Mouse (Mus musculus): Measurements from ENCODE around the gene Upf3b. TPM values are rescaled to one million over a fixed set of nuclear protein-coding genes. Genes with fewer than 3 reads are reported as not detected.

Upf3b gene
- total and polyA plus RNA-seq, 3 experiments, result 2.6 to 6.7 (median 6.6) TPM

GRCm38 (mm10) chrX:37048066-37048889, 61.8 kb downstream of the Upf3b start, which contains the start of gene Sowahd:
Gene Sowahd (plus strand): TSS chrX:37048845.
- WGBS, result 22% methylated on average over 34 of the region's 38 CpGs
- no peaks in the 10 kb centered on the region for H3K79me2 ChIP-seq (replicated peaks; ENCODE audit: control insufficient read depth, insufficient read depth, low read length)
- TF ChIP-seq POLR2A (IDR thresholded peaks at IDR 0.05; ENCODE audit: insufficient read depth, low read depth, low read length) (no peak), CTCF (IDR thresholded peaks at IDR 0.05) (no peak), EP300 (IDR thresholded peaks at IDR 0.05; ENCODE audit: insufficient read depth, low read depth, low read length) (no peak)
- H3K4me3 ChIP-seq, result no peak within 1 kb of the TSS; the same call in 1 of the 2 replicates
- peak in 1 of 2 experiments; percentile 2 for DNase-seq
- intact Hi-C loops (cut with DNase I), result no loop called here
- no peak within 1 kb of the TSS for H3K9ac ChIP-seq (ENCODE audit: low read depth, low read length)
- no peak within 1 kb of the TSS for H3K27ac ChIP-seq
- H3K36me3 ChIP-seq (ENCODE audit: control insufficient read depth, insufficient read depth, low read length), result no peaks in the 10 kb centered on the region
- peaks cover 10% of the 10 kb centered on the region for H3K27me3 ChIP-seq (ENCODE audit: control insufficient read depth, insufficient read depth, low read length)
- no peaks in the 10 kb centered on the region for H3K4me1 ChIP-seq (ENCODE audit: control insufficient read depth, insufficient read depth, low read length)

DNA sequence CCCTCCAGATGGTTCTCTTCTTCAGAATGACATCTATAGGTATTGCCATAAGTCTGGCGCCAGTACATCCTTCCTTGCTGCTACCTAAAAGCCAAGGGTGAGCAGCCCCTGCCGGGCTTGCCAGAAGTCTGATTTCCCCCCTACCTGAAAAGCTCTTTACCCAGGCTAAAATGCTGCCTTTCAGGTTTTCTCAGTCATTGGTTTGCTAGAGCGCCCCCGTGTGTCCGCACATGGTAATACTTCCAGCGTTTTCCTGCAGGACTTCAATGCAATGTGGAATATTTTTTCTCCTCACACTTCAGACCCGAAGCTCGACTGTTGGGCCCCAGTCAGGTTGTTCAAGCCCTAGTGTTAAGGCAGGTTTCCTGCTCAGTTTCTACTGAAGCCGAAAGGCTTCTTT, 67.4 kb downstream of the Upf3b start:
- H3K27me3 ChIP-seq (ENCODE audit: control insufficient read depth, insufficient read depth, low read length), result no peaks in the 10 kb centered on the region
- WGBS, result 18% methylated on average over 9 of the region's 9 CpGs
- no peaks in the 10 kb centered on the region for H3K79me2 ChIP-seq (replicated peaks; ENCODE audit: control insufficient read depth, insufficient read depth, low read length)
- DNase-seq, result peak; percentile 11 to 56
- intact Hi-C loops (cut with DNase I), result no loop called here
- H3K4me1 ChIP-seq (ENCODE audit: control insufficient read depth, insufficient read depth, low read length), result no peaks in the 10 kb centered on the region
- TF ChIP-seq CTCF (IDR thresholded peaks at IDR 0.05) (peak; percentile 80), POLR2A (IDR thresholded peaks at IDR 0.05; ENCODE audit: insufficient read depth, low read depth, low read length) (no peak)
- no peak overlapping the region for H3K9ac ChIP-seq (ENCODE audit: low read depth, low read length)
- no peaks in the 10 kb centered on the region for H3K36me3 ChIP-seq (ENCODE audit: control insufficient read depth, insufficient read depth, low read length)
- no peak overlapping the region for H3K4me3 ChIP-seq
- H3K27ac ChIP-seq, result no peak overlapping the region

Other genes starting within 250 kb of the Upf3b start
- gene Ube2a, start 236.4 kb downstream of the Upf3b start, total RNA-seq (2021), result 10 to 100 TPM; 62.6 to 76.5 TPM
- 39.4 and 65.7 TPM in 2 replicates for gene Ube2a, start 236.4 kb downstream of the Upf3b start, polyA plus RNA-seq (2012; rRNA removed)
- 10 to 100 TPM; 15.7 to 17.4 TPM for gene C330007P06Rik, start 236.2 kb downstream of the Upf3b start, total RNA-seq (2021)
- gene C330007P06Rik, start 236.2 kb downstream of the Upf3b start, polyA plus RNA-seq (2012; rRNA removed), result 7.4 and 9.7 TPM in 2 replicates
- 1 to 10 TPM; 3.0 to 3.3 TPM for gene Nkrf, start 207.4 kb downstream of the Upf3b start, total RNA-seq (2021)
- gene Nkrf, start 207.4 kb downstream of the Upf3b start, polyA plus RNA-seq (2012; rRNA removed), result 0.74 and 1.6 TPM in 2 replicates
- 1 to 10 TPM; 5.5 to 6.9 TPM for gene Sept6, start 118.5 kb downstream of the Upf3b start, total RNA-seq (2021)
- gene Sept6, start 118.5 kb downstream of the Upf3b start, polyA plus RNA-seq (2012; rRNA removed), result 3.8 and 4.0 TPM in 2 replicates
- gene Sowahd, start 61.5 kb downstream of the Upf3b start, total RNA-seq (2021), result not detected
- not detected in 2 replicates for gene Sowahd, start 61.5 kb downstream of the Upf3b start, polyA plus RNA-seq (2012; rRNA removed)
- gene Rpl39, start 24.9 kb downstream of the Upf3b start, total RNA-seq (2021), result 100 to 1,000 TPM; 289 to 325 TPM
- gene Rpl39, start 24.9 kb downstream of the Upf3b start, polyA plus RNA-seq (2012; rRNA removed), result 57.3 and 86.8 TPM in 2 replicates
- 1 to 10 TPM; 8.8 TPM for gene Nkap, start 16.5 kb upstream of the Upf3b start, total RNA-seq (2021)
- gene Nkap, start 16.5 kb upstream of the Upf3b start, polyA plus RNA-seq (2012; rRNA removed), result 1.6 and 3.0 TPM in 2 replicates
- not detected for gene Akap14, start 58.5 kb upstream of the Upf3b start, total RNA-seq (2021)
- gene Akap14, start 58.5 kb upstream of the Upf3b start, polyA plus RNA-seq (2012; rRNA removed), result 0.08 TPM in 1 of 2 replicates, not detected in the other
- gene Ndufa1, start 80.8 kb upstream of the Upf3b start, total RNA-seq (2021), result 100 to 1,000 TPM; 816 to 925 TPM
- gene Ndufa1, start 80.8 kb upstream of the Upf3b start, polyA plus RNA-seq (2012; rRNA removed), result 1,094 and 1,413 TPM in 2 replicates
- gene Rnf113a1, start 80.9 kb upstream of the Upf3b start, total RNA-seq (2021), result 1 to 10 TPM; 1.8 to 2.2 TPM
- 1.5 TPM in 2 replicates for gene Rnf113a1, start 80.9 kb upstream of the Upf3b start, polyA plus RNA-seq (2012; rRNA removed)
- gene Gm9, start 100.7 kb upstream of the Upf3b start, total RNA-seq (2021), result not detected
- not detected in 2 replicates for gene Gm9, start 100.7 kb upstream of the Upf3b start, polyA plus RNA-seq (2012; rRNA removed)
- gene Rhox1, start 111.9 kb upstream of the Upf3b start, total RNA-seq (2021), result not detected
- gene Rhox1, start 111.9 kb upstream of the Upf3b start, polyA plus RNA-seq (2012; rRNA removed), result not detected in 2 replicates
- gene Rhox2a, start 134.7 kb upstream of the Upf3b start, total RNA-seq (2021), result not detected
- not detected in 2 replicates for gene Rhox2a, start 134.7 kb upstream of the Upf3b start, polyA plus RNA-seq (2012; rRNA removed)
- gene Rhox3a, start 139.6 kb upstream of the Upf3b start, total RNA-seq (2021), result not detected
- not detected in 2 replicates for gene Rhox3a, start 139.6 kb upstream of the Upf3b start, polyA plus RNA-seq (2012; rRNA removed)
- gene Rhox4a, start 155.0 kb upstream of the Upf3b start, total RNA-seq (2021), result not detected
- gene Rhox4a, start 155.0 kb upstream of the Upf3b start, polyA plus RNA-seq (2012; rRNA removed), result not detected in 2 replicates